Mouse (Mus musculus) small intestine, adult 2 months (tissue): Measurements from ENCODE around the gene AC124108.1. TPM values are rescaled to one million over a fixed set of nuclear protein-coding genes. Genes with fewer than 3 reads are reported as not detected.

ENCODE experiments used
- H3K27ac ChIP-seq: fragments of 200-500 bp; 2 replicates; pipeline ENCODE4 v1.5.1; 2012; ENCODE audit warnings: low read depth, low read length, control low read depth, inconsistent platforms; ENCODE audit not compliant: insufficient read depth
- H3K27me3 ChIP-seq: fragments of 200-500 bp; 2 replicates; pipeline ENCODE4 v1.6.1; 2012; ENCODE audit warnings: mild to moderate bottlenecking, moderate library complexity, low read length, inconsistent platforms; ENCODE audit not compliant: control insufficient read depth, insufficient read depth
- H3K36me3 ChIP-seq: fragments of 200-500 bp; 2 replicates; pipeline ENCODE4 v1.6.1; 2012; ENCODE audit warnings: mild to moderate bottlenecking, low read length, control low read depth, inconsistent platforms; ENCODE audit not compliant: control insufficient read depth, insufficient read depth
- H3K4me1 ChIP-seq: fragments of 200-500 bp; 2 replicates; pipeline ENCODE4 v1.6.1; 2012; ENCODE audit warnings: low read length, inconsistent platforms, mixed read lengths; ENCODE audit not compliant: control insufficient read depth, insufficient read depth, insufficient read length
- H3K4me3 ChIP-seq: fragments of 200-500 bp; 2 replicates; pipeline ENCODE4 v1.5.1; 2012; ENCODE audit warnings: low read depth, mild to moderate bottlenecking, control low read depth, inconsistent platforms, low read length, moderate library complexity
- CTCF ChIP-seq: fragments of 200-500 bp; IDR thresholded peaks from 2 replicates; pipeline ENCODE4 v1.5.1; 2012; ENCODE audit warnings: low read depth, mild to moderate bottlenecking, control low read depth, inconsistent platforms, low read length, moderate library complexity, mixed read lengths; ENCODE audit not compliant: insufficient replicate concordance, insufficient read length; ENCODE audit errors: extremely low read depth
- POLR2A ChIP-seq: fragments of 200-500 bp; IDR thresholded peaks from 2 replicates; pipeline ENCODE4 v1.6.1; 2012; ENCODE audit warnings: low read depth, mild to moderate bottlenecking, control low read depth, inconsistent platforms, low read length, moderate library complexity
- WGBS: fragments of 180-500 bp; shearing (Covaris S2); methylation state at CpG from one replicate; pipeline ENCODE4 v1.1.7; 2018; 5-methylcytosine and 5-hydroxymethylcytosine counted together
- polyA plus RNA-seq: library from polyadenylated mRNA; depleted of rRNA; stranded (reverse); fragments of >200 nt; gene quantifications from 2 replicates; pipeline ENCODE4 v1.2.3, GENCODE M21; 2012

AC124108.1 gene
- polyA plus RNA-seq, 1 experiment: not detected

- Histone ChIP-seq H3K36me3 (no peaks in the 10 kb centered on the region), H3K4me3 (no peak overlapping the region), H3K4me1 (no peaks in the 10 kb centered on the region), H3K27me3 (no peaks in the 10 kb centered on the region), H3K27ac (no peak overlapping the region)
- no peak for TF ChIP-seq CTCF
- no peak for TF ChIP-seq POLR2A
- WGBS: 68% methylated on average over 13 of the region's 13 CpGs
Measured at GRCm38 (mm10) chr1:132226297-132227080, 35.2 kb downstream of the AC124108.1 start.

DNA sequence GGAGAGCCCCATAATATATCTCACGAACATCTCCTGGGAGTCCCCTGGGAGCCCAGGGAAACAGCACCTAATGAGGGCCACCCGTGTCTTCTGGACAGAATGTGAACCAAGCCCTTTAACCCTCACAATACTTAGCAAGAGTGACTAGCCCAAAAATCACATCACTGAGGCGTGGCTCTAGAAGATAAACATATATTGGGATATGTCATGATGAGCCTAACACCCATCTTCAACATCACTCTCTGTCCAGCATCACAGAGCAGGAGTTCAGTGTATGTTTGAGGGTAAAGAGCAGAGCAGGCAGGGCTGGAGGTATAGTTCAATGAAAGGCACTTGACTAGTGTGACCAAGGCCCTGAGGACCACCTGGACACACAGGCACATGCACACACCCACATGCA, 38.4 kb downstream of the AC124108.1 start, which contains the start of gene Gm10188:
Gene Gm10188, minus strand, starts transcription at position 101 of the 400 bp plus-strand sequence.
- Histone ChIP-seq H3K4me3 (no peak within 1 kb of the TSS), H3K36me3 (no peaks in the 10 kb centered on the region), H3K27ac (no peak within 1 kb of the TSS), H3K27me3 (no peaks in the 10 kb centered on the region), H3K4me1 (no peaks in the 10 kb centered on the region)
- 80% methylated on average over 3 of the region's 3 CpGs for WGBS
- TF ChIP-seq CTCF: no peak
- no peak for TF ChIP-seq POLR2A

- WGBS: 62% methylated on average over 7 of the region's 7 CpGs
- H3K36me3 ChIP-seq: no peaks in the 10 kb centered on the region
- TF ChIP-seq POLR2A (no peak), CTCF (no peak)
Measured at GRCm38 (mm10) chr1:132231470-132232274, 40.4 kb downstream of the AC124108.1 start.

GRCm38 (mm10) chr1:132233566-132233965, 42.3 kb downstream of the AC124108.1 start:
- Histone ChIP-seq H3K36me3 (no peaks in the 10 kb centered on the region), H3K4me1 (no peaks in the 10 kb centered on the region), H3K27me3 (no peaks in the 10 kb centered on the region), H3K4me3 (no peak overlapping the region), H3K27ac (no peak overlapping the region)
- WGBS: 19% methylated on average over 12 of the region's 12 CpGs
- TF ChIP-seq CTCF (peak; percentile 48; the same call in 1 of the 2 replicates), POLR2A (no peak)

More at GRCm38 (mm10) chr1:132231470-132232274, 40.4 kb downstream of the AC124108.1 start:
- Histone ChIP-seq H3K27me3 (no peaks in the 10 kb centered on the region), H3K4me1 (no peaks in the 10 kb centered on the region), H3K4me3 (no peak overlapping the region), H3K27ac (no peak overlapping the region)

GRCm38 (mm10) chr1:132234757-132235273, 43.6 kb downstream of the AC124108.1 start:
- H3K4me1 ChIP-seq: no peaks in the 10 kb centered on the region
- H3K4me3 ChIP-seq: no peak overlapping the region
- no peak for TF ChIP-seq POLR2A
- no peak for TF ChIP-seq CTCF
- H3K27ac ChIP-seq: no peak overlapping the region
- no peaks in the 10 kb centered on the region for H3K27me3 ChIP-seq
- 68% methylated on average over 9 of the region's 9 CpGs for WGBS
- H3K36me3 ChIP-seq: no peaks in the 10 kb centered on the region

DNA sequence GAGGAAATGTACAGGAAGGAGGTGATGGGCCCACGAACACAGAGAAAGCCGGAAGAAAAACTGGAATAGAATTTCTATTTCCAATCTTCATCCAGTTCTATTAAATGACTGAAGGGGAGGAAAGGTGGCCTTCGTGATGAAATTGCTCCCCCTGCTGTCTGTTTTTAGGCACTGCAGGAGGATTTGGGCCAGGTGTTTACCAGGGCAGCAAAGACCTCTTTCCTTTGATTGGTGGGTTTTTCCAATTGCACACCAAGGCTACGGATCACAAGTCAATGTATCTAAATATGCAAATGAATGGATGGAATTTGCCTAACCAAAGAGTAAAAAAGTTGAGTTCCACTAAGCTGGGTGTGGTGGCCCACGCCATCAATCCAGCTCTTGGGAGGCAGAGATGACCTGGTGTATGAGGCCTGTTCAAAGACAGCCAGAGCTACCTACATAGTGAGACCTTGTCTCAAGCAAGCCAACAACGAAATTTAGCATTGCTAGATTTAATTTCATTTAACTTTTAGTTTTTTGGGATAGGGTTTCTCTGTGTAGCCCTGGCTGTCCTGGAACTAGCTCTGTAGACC, 46.4 kb downstream of the AC124108.1 start:
- no peaks in the 10 kb centered on the region for H3K4me1 ChIP-seq
- H3K27ac ChIP-seq: no peak overlapping the region
- WGBS: 18% methylated on average over 6 of the region's 6 CpGs
- H3K4me3 ChIP-seq: no peak overlapping the region
- H3K36me3 ChIP-seq: no peaks in the 10 kb centered on the region
- H3K27me3 ChIP-seq: no peaks in the 10 kb centered on the region
- TF ChIP-seq POLR2A: no peak
- TF ChIP-seq CTCF: peak; percentile 77; the same call in 1 of the 2 replicates

DNA sequence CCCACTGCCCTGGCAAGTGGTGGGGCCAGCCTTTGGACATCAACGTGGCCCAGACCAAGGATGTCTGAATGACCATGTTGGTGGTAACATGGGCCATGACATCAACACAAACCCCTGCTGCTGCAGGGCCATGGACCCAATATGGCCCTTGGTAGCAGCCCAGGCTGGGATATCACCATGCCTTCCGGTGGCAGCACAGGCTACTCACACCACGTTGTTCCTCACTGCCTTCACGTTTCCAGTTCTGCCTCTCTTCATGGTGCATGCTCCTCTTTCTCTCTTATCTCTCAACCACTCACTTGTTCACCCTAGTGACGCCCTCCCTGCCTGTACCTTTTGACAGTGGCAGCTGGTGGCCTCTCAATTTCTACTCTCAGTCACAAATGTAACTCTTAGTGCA, 53.8 kb downstream of the AC124108.1 start:
- Histone ChIP-seq H3K36me3 (no peaks in the 10 kb centered on the region), H3K4me1 (no peaks in the 10 kb centered on the region), H3K27me3 (no peaks in the 10 kb centered on the region), H3K27ac (no peak overlapping the region), H3K4me3 (no peak overlapping the region)
- no peak for TF ChIP-seq CTCF
- no peak for TF ChIP-seq POLR2A
- 73% methylated on average over 5 of the region's 5 CpGs for WGBS
